Mouse (Mus musculus) liver, adult 2 months (tissue): ENCODE measurements at regions not wholly inside any gene's neighbourhood (a gene's known extent, or its start where the extent isn't known, plus 50 kb on each side); places are given as distances from the start of the nearest gene placed in this dataset.

ENCODE experiments used
- CTCF ChIP-seq: fragments of 200-500 bp; IDR thresholded peaks from 2 replicates; pipeline ENCODE4 v1.5.1; 2011; ENCODE audit warnings: low read depth, low read length, control low read depth
- POLR2A ChIP-seq: fragments of 200-500 bp; IDR thresholded peaks from 2 replicates; pipeline ENCODE4 v1.6.1; 2011; ENCODE audit warnings: low read length, control low read depth; ENCODE audit not compliant: insufficient read depth; ENCODE audit errors: extremely low read depth

DNA sequence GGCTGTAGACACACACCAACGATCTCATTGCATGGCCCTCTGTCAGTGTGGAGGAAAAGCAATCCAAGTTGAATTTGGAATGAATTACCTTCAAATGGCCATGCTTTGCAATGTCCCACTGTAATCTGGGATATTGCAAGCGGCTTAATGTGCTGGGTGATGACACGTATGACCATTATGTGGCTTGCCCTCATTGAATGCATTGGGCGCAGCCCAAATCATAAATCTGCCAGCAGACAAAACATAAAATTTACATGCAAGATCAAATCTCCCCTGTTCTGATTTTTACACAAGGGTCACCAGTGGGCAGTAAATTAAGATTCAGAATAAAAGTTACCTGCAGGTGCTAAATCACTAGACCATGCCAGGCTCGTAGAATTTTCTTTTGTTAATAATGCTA is 244.9 kb downstream of the Ppp4r2 start:
- TF ChIP-seq CTCF (no peak), POLR2A (no peak)
